Mouse (Mus musculus) forebrain, embryonic 14.5 days (tissue): ENCODE data around the gene Vmn2r89. TPM values are rescaled to one million over a fixed set of nuclear protein-coding genes. Genes with fewer than 3 reads are reported as not detected.
"Not testable (repeated sequence)": the region's sequence is repeated elsewhere in the genome, so short reads cannot be mapped to it uniquely, and the experiment has no call there.

Experiments
- ATAC-seq: fragments of 200-750 bp; cut with Nextera tagmentation; 2 replicates; pipeline ENCODE4 v1.8.0; 2017; ENCODE audit warnings: mild to moderate bottlenecking, moderate library complexity
- DNase-seq: peaks from one replicate; pipeline ENCODE4 v3.0.0-alpha.2; 2015; ENCODE audit warnings: low spot score
- H3K27ac ChIP-seq: fragments of 300-500 bp; sonication (generic); 2 replicates; pipeline ENCODE4 v1.5.1; 2014; ENCODE audit warnings: low read depth, mild to moderate bottlenecking, control low read depth, low read length, moderate library complexity
- H3K27me3 ChIP-seq: fragments of 300-500 bp; sonication (generic); replicated peaks from 2 replicates; pipeline ENCODE4 v1.6.1; 2014; ENCODE audit warnings: low read length, control low read depth, mixed read lengths; ENCODE audit not compliant: control insufficient read depth, insufficient read depth
- H3K36me3 ChIP-seq: fragments of 300-500 bp; sonication (generic); 2 replicates; pipeline ENCODE4 v1.6.1; 2014; ENCODE audit warnings: low read length, control low read depth; ENCODE audit not compliant: control insufficient read depth, insufficient read depth
- H3K4me1 ChIP-seq: fragments of 300-500 bp; sonication (generic); 2 replicates; pipeline ENCODE4 v1.6.1; 2014; ENCODE audit warnings: antibody characterized with exemption, low read length, control low read depth; ENCODE audit not compliant: control insufficient read depth, insufficient read depth
- H3K4me2 ChIP-seq: fragments of 300-500 bp; sonication (generic); 2 replicates; pipeline ENCODE4 v1.6.1; 2014; ENCODE audit warnings: mild to moderate bottlenecking, control low read depth, low read length
- H3K4me3 ChIP-seq: fragments of 300-500 bp; sonication (generic); 2 replicates; pipeline ENCODE4 v1.5.1; 2014; ENCODE audit warnings: low read depth, low read length, control low read depth
- H3K9ac ChIP-seq: fragments of 300-500 bp; sonication (generic); 2 replicates; pipeline ENCODE4 v1.6.1; 2014; ENCODE audit warnings: mild to moderate bottlenecking, low read length, control low read depth, moderate library complexity
- H3K9me3 ChIP-seq: fragments of 300-500 bp; sonication (generic); replicated peaks from 2 replicates; pipeline ENCODE4 v1.6.1; 2016; ENCODE audit warnings: low read length, control low read depth, mixed read lengths; ENCODE audit not compliant: control insufficient read depth
- whole genome bisulfite sequencing: fragments of 180-500 bp; shearing (Covaris S2); extraction: QIAGEN DNeasy Blood & Tissue Kit; methylation state at CpG from one replicate; pipeline ENCODE4 v1.1.7; 2014; 5-methylcytosine and 5-hydroxymethylcytosine counted together
- polyA plus RNA-seq: library from polyadenylated mRNA; unstranded; fragments of >200 nt; fragmentation: Nextera tagmentation; extraction: Ambion mirVana; gene quantifications from 2 replicates; pipeline ENCODE4 v1.2.1, GENCODE M21; 2014

Vmn2r89 gene
- polyA plus RNA-seq = not detected in 2 replicates

DNA sequence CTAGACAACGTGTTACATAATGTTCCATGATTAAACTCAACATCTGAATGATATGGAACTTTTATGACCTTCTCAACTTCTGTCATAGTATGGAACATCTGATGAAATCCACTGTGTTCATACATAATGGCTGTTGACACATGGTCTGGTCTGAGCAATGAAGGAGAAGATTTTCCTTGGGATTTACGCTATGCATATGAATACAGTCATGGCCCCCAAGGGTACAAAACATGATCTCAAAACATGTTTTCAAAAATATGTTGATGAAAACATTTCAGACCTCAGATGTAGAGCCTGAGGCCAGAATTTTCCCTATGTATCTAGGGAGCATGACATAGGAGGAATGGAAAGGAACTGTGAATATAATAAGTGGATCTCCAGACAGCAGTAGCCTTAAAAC lies at the start of gene Vmn2r89:
TSS of gene Vmn2r89 (plus strand) at position 301 of the 400 bp plus-strand sequence.
- not testable (repeated sequence) for H3K4me2 ChIP-seq, H3K27ac ChIP-seq, H3K9me3 ChIP-seq, H3K36me3 ChIP-seq, DNase-seq, H3K4me1 ChIP-seq, H3K9ac ChIP-seq, ATAC-seq, H3K27me3 ChIP-seq, H3K4me3 ChIP-seq
- whole genome bisulfite sequencing = 80% methylated on average over 2 of the region's 2 CpGs

- H3K9me3 ChIP-seq = no peaks in the 10 kb centered on the region
- no peaks in the 10 kb centered on the region for H3K27me3 ChIP-seq
- H3K9ac ChIP-seq = no peak within 1 kb of the TSS
- no peak within 1 kb of the TSS for H3K4me2 ChIP-seq
- ATAC-seq = no peak
- DNase-seq = no peak
- no peak within 1 kb of the TSS for H3K4me3 ChIP-seq
- no peaks in the 10 kb centered on the region for H3K4me1 ChIP-seq
- no peak within 1 kb of the TSS for H3K27ac ChIP-seq
- WGBS = 87% methylated on average over 1 of the region's 1 CpGs
- no peaks in the 10 kb centered on the region for H3K36me3 ChIP-seq
Measured at GRCm38 (mm10) chr14:51410520-51410919, 41.1 kb upstream of the Vmn2r89 start, which contains the start of gene Vmn2r88. TSS of gene Vmn2r88 (plus strand) at chr14:51410820.

- ATAC-seq (no peak), DNase-seq (no peak)
- Histone ChIP-seq H3K9me3 (no peaks in the 10 kb centered on the region), H3K4me3 (no peak overlapping the region), H3K27me3 (no peaks in the 10 kb centered on the region), H3K36me3 (no peaks in the 10 kb centered on the region), H3K4me2 (no peak overlapping the region), H3K4me1 (no peaks in the 10 kb centered on the region), H3K27ac (no peak overlapping the region), H3K9ac (no peak overlapping the region)
- WGBS = 65% methylated on average over 2 of the region's 2 CpGs
Measured at GRCm38 (mm10) chr14:51423885-51424284, 27.8 kb upstream of the Vmn2r89 start.

- not testable (repeated sequence) for H3K4me3 ChIP-seq, H3K27ac ChIP-seq, H3K4me1 ChIP-seq, H3K9ac ChIP-seq, DNase-seq, ATAC-seq, H3K27me3 ChIP-seq, H3K4me2 ChIP-seq, H3K36me3 ChIP-seq, H3K9me3 ChIP-seq
Measured at GRCm38 (mm10) chr14:51430138-51430537, 21.5 kb upstream of the Vmn2r89 start.

DNA sequence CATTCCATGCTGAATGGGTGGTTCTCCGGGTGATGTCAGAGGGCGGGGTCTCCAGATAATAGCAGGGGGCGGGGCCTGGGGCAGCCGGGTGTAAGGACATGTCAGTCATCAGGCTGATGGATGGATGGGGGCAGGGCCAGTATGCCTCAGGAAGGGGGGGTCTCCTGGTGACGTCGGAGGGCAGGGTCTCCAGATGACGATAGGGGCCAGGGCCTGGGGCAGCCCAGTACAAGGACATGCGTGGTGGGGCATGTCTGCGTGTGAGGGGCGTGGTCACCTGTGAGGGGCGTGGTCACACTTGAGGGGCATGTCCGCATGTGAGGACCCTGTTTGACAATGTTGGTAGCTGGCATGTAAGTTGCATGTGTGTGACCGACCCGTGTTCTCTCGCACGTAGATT lies 17.1 kb upstream of the Vmn2r89 start:
- Histone ChIP-seq H3K27me3 (no peaks in the 10 kb centered on the region), H3K9me3 (peaks cover 11% of the 10 kb centered on the region; the same call in 1 of the 2 replicates), H3K9ac (no peak overlapping the region), H3K4me1 (no peaks in the 10 kb centered on the region), H3K27ac (no peak overlapping the region), H3K4me3 (no peak overlapping the region), H3K4me2 (no peak overlapping the region), H3K36me3 (no peaks in the 10 kb centered on the region)
- 94% methylated on average over 16 of the region's 16 CpGs for WGBS
- ATAC-seq = no peak
- no peak for DNase-seq

- WGBS = 95% methylated on average over 26 of the region's 26 CpGs
- no peak for ATAC-seq
Measured at GRCm38 (mm10) chr14:51435020-51435419, 16.6 kb upstream of the Vmn2r89 start.

DNA sequence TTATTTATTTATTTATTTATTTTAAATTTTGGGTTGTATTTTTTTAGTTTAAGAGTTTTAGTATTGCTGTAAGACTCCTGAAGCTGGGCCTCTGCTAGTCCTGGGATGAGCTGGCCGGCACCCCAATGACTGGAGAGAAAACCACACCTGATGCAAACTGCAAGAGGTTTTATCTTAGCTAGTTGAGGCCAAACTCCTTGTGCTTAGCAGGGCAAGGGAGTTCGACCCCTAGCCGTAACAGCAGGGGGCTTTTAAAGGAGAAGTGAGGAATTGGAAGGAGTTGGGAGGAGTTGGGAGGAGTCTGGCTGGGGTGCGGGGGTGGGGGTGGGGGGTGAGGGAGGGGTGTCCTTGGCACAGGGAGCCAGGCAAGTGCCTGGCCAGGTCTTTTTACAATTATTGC lies 12.7 kb upstream of the Vmn2r89 start:
- no peaks in the 10 kb centered on the region for H3K27me3 ChIP-seq
- H3K4me1 ChIP-seq = no peaks in the 10 kb centered on the region
- H3K4me2 ChIP-seq = no peak overlapping the region
- ATAC-seq (no peak), DNase-seq (no peak)
- no peak overlapping the region for H3K9ac ChIP-seq
- H3K36me3 ChIP-seq = no peaks in the 10 kb centered on the region
- WGBS = 75% methylated on average over 4 of the region's 4 CpGs
- H3K27ac ChIP-seq = no peak overlapping the region
- no peak overlapping the region for H3K4me3 ChIP-seq
- peaks cover 11% of the 10 kb centered on the region; the same call in 1 of the 2 replicates for H3K9me3 ChIP-seq

More at GRCm38 (mm10) chr14:51435020-51435419, 16.6 kb upstream of the Vmn2r89 start:
- no peaks in the 10 kb centered on the region for H3K4me1 ChIP-seq
- no peak for DNase-seq
- H3K9me3 ChIP-seq = peaks cover 11% of the 10 kb centered on the region; the same call in 1 of the 2 replicates
- H3K27me3 ChIP-seq = no peaks in the 10 kb centered on the region
- H3K4me3 ChIP-seq = no peak overlapping the region
- H3K9ac ChIP-seq = no peak overlapping the region
- H3K27ac ChIP-seq = no peak overlapping the region
- no peaks in the 10 kb centered on the region for H3K36me3 ChIP-seq
- H3K4me2 ChIP-seq = no peak overlapping the region

DNA sequence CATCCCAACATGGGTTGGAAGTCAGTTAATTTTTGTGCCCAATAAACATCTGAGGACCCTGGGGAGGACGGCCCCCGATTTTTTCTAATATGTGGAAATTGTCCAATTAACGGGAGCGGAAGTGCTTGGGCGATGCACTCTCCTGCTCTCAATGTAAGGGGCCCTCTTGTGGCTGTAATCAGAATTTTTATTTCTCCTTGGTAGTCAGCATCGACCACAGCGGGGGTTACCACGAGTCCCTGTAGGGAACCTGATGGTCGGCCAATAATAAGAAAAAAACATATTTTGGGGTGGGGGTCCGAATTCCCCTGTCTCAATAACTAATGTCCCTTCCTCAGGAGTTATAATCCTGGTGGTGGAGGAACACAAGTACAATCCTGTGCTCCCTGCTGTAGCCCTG lies 28.6 kb downstream of the Vmn2r89 start:
- not testable (repeated sequence) for H3K27ac ChIP-seq, DNase-seq, H3K4me1 ChIP-seq, H3K9ac ChIP-seq, H3K27me3 ChIP-seq, H3K9me3 ChIP-seq, H3K36me3 ChIP-seq, ATAC-seq, H3K4me2 ChIP-seq, H3K4me3 ChIP-seq
- 90% methylated on average over 10 of the region's 10 CpGs for WGBS

DNA sequence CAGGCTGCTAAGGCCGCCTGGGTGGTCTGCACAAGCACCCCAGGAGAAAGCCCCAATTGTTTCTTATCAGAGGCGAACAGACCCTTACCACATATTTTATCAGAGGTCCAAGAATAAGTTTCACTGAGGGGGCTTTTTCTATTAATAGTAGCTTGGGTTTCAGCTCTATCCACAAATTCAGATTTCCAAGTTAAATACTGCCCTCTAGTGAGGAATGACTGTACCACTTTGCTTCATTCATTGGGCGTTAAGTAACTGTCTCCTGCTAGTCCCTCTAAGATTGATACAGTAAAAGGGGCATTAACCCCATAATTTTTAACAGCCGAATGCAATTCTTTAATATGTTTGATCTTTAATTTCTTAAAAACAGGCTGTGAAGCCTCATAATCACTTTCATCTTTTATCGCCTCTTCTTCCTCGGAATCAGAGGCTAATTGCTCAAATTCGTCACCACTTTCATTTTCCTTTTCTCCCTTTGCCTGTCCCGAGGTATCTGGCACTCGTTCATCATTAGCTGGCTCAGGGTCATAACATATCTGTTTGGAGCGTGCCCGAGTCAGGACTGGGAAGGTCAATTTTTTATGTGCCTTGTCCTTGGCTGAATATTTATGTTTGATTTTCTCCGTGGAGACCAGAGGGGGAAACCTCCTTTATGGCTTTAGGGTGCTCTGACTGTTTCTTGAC lies 29.8 kb downstream of the Vmn2r89 start:
- ATAC-seq, H3K4me1 ChIP-seq, H3K9ac ChIP-seq, H3K27me3 ChIP-seq, H3K4me2 ChIP-seq, H3K9me3 ChIP-seq, DNase-seq, H3K4me3 ChIP-seq, H3K36me3 ChIP-seq, H3K27ac ChIP-seq: not testable (repeated sequence)
- WGBS = 93% methylated on average over 12 of the region's 12 CpGs
